Mouse (Mus musculus): ENCODE measurements around the gene Dmrt2. TPM values are rescaled to one million over a fixed set of nuclear protein-coding genes. Genes with fewer than 3 reads are reported as not detected.

Gene Dmrt2
- polyA plus RNA-seq, 1 experiment from 2014 or later, result 8.7 TPM

- Histone ChIP-seq H3K27ac (no peak overlapping the region), H3K27me3 (peaks cover 12% of the 10 kb centered on the region; the same call in 1 of the 2 replicates), H3K36me3 (no peaks in the 10 kb centered on the region), H3K4me3 (no peak overlapping the region), H3K4me1 (0 out of 2 replicates have a peak, but pooled peaks cover 2% of the 10 kb centered on the region), H3K4me2 (no peak overlapping the region), H3K9me3 (no peaks in the 10 kb centered on the region), H3K9ac (no peak overlapping the region)
- peak; percentile 32; the same call in 1 of the 2 replicates for ATAC-seq (ENCODE audit: insufficient number of reproducible peaks, insufficient read depth, low FRiP score, low TSS enrichment, low read depth)
- WGBS, result 7% methylated on average over 8 of the region's 8 CpGs
These were observed 41.2 kb downstream of the Dmrt2 start for GRCm38 (mm10) chr19:25713382-25713781.

DNA sequence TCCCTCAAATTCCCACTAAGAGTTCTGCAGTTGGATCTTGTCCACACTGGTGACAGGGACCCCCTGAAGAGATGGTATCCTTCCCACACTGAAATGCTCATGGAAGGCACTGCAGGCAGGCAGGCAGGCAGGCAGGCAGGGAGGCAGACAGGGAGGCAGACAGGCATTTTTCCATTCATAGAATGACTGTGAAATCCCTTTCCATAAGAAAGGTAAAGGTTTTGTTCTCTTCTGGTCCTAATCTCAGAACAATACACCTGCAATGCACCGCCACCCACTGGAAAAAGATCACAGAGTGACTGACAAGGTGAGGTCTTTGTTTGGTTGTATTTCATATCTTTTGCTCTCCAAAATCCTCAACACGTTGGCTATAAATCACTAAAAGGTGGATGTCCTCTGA is 42.7 kb downstream of the Dmrt2 start:
- no peaks in the 10 kb centered on the region for H3K9me3 ChIP-seq
- H3K27me3 ChIP-seq, result peaks cover 9% of the 10 kb centered on the region; the same call in 1 of the 2 replicates
- 0 out of 2 replicates have a peak, but pooled peaks cover 2% of the 10 kb centered on the region for H3K4me1 ChIP-seq
- no peak overlapping the region for H3K27ac ChIP-seq
- WGBS, result 59% methylated on average over 2 of the region's 2 CpGs
- ATAC-seq (ENCODE audit: insufficient number of reproducible peaks, insufficient read depth, low FRiP score, low TSS enrichment, low read depth), result no peak
- H3K9ac ChIP-seq, result no peak overlapping the region
- H3K4me2 ChIP-seq, result no peak overlapping the region
- H3K4me3 ChIP-seq, result no peak overlapping the region
- H3K36me3 ChIP-seq, result no peaks in the 10 kb centered on the region

GRCm38 (mm10) chr19:25722616-25723015 is 50.4 kb downstream of the Dmrt2 start:
- Histone ChIP-seq H3K4me1 (no peaks in the 10 kb centered on the region), H3K9ac (no peak overlapping the region), H3K27ac (no peak overlapping the region), H3K4me3 (no peak overlapping the region), H3K4me2 (no peak overlapping the region), H3K27me3 (peaks cover 6% of the 10 kb centered on the region), H3K36me3 (no peaks in the 10 kb centered on the region), H3K9me3 (no peaks in the 10 kb centered on the region)
- ATAC-seq (ENCODE audit: insufficient number of reproducible peaks, insufficient read depth, low FRiP score, low TSS enrichment, low read depth), result no peak
- 47% methylated on average over 5 of the region's 5 CpGs for WGBS

Other genes starting within 250 kb of the Dmrt2 start
- gene Dmrt1, start 166.8 kb upstream of the Dmrt2 start, polyA plus RNA-seq (2015; fragmentation: Nextera tagmentation; extraction: Ambion mirVana), result 0.20 and 0.36 TPM in 2 replicates
- 1.8 and 2.6 TPM in 2 replicates for gene Dmrt3, start 62.1 kb upstream of the Dmrt2 start, polyA plus RNA-seq (2015; fragmentation: Nextera tagmentation; extraction: Ambion mirVana)

All from embryonic facial prominence, embryonic 13.5 days (tissue).